23 mouse cellular contexts compared by ENCODE assay signal in the genomic region with DNA sequence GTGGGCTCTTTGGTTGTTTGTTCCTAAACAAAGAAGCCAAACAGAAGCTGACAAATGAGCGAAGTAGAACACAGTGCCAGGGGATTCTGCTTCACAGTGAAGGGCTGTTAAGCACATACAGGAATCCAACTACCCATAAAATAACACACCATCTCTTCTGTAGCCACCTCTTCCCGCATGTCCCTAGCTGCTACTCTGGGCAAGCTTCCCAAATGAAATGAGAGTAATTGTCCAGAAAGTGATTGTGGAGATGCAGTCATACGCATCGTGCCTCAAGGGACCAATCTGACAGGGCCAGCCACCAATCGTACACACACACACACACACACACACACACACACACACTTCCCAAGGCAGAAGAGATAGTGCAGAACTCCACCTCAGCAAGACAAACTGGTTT. TPM values are rescaled to one million over a fixed set of nuclear protein-coding genes. Genes with fewer than 3 reads are reported as not detected.
A peak's percentile ranks its signal among the peaks of the same experiment; 100 is the strongest.
DNase-seq lines count a peak whose midpoint lies in the region; ATAC-seq and TF ChIP-seq lines count a peak whose summit lies in the region.
"Had no signal": no experiment of that assay in that cellular context is flagged by ENCODE, and none has a peak within 500 bp of the region (broad histone marks: within the 10 kb centered on the region; RNA-seq: fewer than 3 reads in every experiment).

No protein-coding gene starts in this region.

- H3K9ac ChIP-seq in hindbrain, embryonic 15.5 days, result no peak overlapping the region
- H3K9ac ChIP-seq in hindbrain, embryonic 12.5 days, result no peak overlapping the region
- H3K9ac ChIP-seq in neural tube, embryonic 13.5 days, result no peak overlapping the region
- H3K9ac ChIP-seq in neural tube, embryonic 14.5 days (replicated peaks; ENCODE audit: low read depth, low read length), result no peak overlapping the region
- H3K9ac ChIP-seq: forebrain, embryonic 13.5 days; forebrain, postnatal 0 days; heart, embryonic 13.5 days had no signal

- H3K4me2 ChIP-seq in hindbrain, embryonic 15.5 days, result no peak overlapping the region
- H3K4me2 ChIP-seq in hindbrain, embryonic 12.5 days (replicated peaks), result no peak overlapping the region
- no peak overlapping the region for H3K4me2 ChIP-seq in neural tube, embryonic 13.5 days
- H3K4me2 ChIP-seq in neural tube, embryonic 14.5 days (ENCODE audit: low read depth, low read length), result no peak overlapping the region
- H3K4me2 ChIP-seq: forebrain, embryonic 13.5 days; heart, embryonic 13.5 days had no signal

- peak; percentile 29 to 36 for DNase-seq in cerebellum, postnatal 10 days
- DNase-seq in cerebellum, adult 2 months, result no peak
- DNase-seq in neural tube, embryonic 10.5 days (ENCODE audit: extremely low spot score, low spot score), result no peak
- no peak for DNase-seq in embryo, embryonic 11 days
- DNase-seq: adrenal gland, postnatal 10 days; B cell, adult 2 months; cerebellum, adult 18-20 months; cerebellum, postnatal 25 days; forebrain, postnatal 0 days; gastrocnemius, postnatal 25 days; heart, adult 11 months; heart, postnatal 36 days had no signal

- TF ChIP-seq POLR2A in cerebellum, adult 2 months (IDR thresholded peaks at IDR 0.05; ENCODE audit: borderline replicate concordance, insufficient read depth, low read length), result no peak

- H3K36me3 ChIP-seq in hindbrain, embryonic 15.5 days, result no peaks in the 10 kb centered on the region
- H3K36me3 ChIP-seq in hindbrain, embryonic 12.5 days, result no peaks in the 10 kb centered on the region
- H3K36me3 ChIP-seq in neural tube, embryonic 13.5 days, result no peaks in the 10 kb centered on the region
- no peaks in the 10 kb centered on the region for H3K36me3 ChIP-seq in neural tube, embryonic 14.5 days (ENCODE audit: control insufficient read depth, insufficient read depth, low read length)
- H3K36me3 ChIP-seq: embryonic facial prominence, embryonic 10.5 days; G1E; heart, embryonic 13.5 days had no signal

- H3K4me1 ChIP-seq in cerebellum, adult 2 months (ENCODE audit: control insufficient read depth, insufficient read depth, low read length), result no peaks in the 10 kb centered on the region
- H3K4me1 ChIP-seq in hindbrain, embryonic 15.5 days (replicated peaks), result no peaks in the 10 kb centered on the region
- H3K4me1 ChIP-seq in hindbrain, embryonic 12.5 days, result no peaks in the 10 kb centered on the region
- 0 out of 2 replicates have a peak, but pooled peaks cover 7% of the 10 kb centered on the region for H3K4me1 ChIP-seq in neural tube, embryonic 13.5 days (replicated peaks)
- no peaks in the 10 kb centered on the region for H3K4me1 ChIP-seq in neural tube, embryonic 14.5 days (ENCODE audit: control insufficient read depth, insufficient read depth, low read length)
- H3K4me1 ChIP-seq: embryonic facial prominence, embryonic 10.5 days; forebrain, embryonic 13.5 days; heart, embryonic 13.5 days had no signal

- no peaks in the 10 kb centered on the region for H3K9me3 ChIP-seq in hindbrain, embryonic 15.5 days
- no peaks in the 10 kb centered on the region for H3K9me3 ChIP-seq in hindbrain, embryonic 12.5 days (replicated peaks)
- H3K9me3 ChIP-seq in neural tube, embryonic 13.5 days, result no peaks in the 10 kb centered on the region
- no peaks in the 10 kb centered on the region for H3K9me3 ChIP-seq in neural tube, embryonic 14.5 days (ENCODE audit: control insufficient read depth, low read length)
- H3K9me3 ChIP-seq: embryonic facial prominence, embryonic 10.5 days; forebrain, embryonic 13.5 days; G1E; heart, embryonic 13.5 days had no signal

- no peaks in the 10 kb centered on the region for H3K27me3 ChIP-seq in cerebellum, adult 2 months (ENCODE audit: control insufficient read depth, insufficient read depth, low read length)
- H3K27me3 ChIP-seq in hindbrain, embryonic 15.5 days, result no peaks in the 10 kb centered on the region
- no peaks in the 10 kb centered on the region for H3K27me3 ChIP-seq in hindbrain, embryonic 12.5 days
- no peaks in the 10 kb centered on the region for H3K27me3 ChIP-seq in neural tube, embryonic 13.5 days
- no peaks in the 10 kb centered on the region for H3K27me3 ChIP-seq in neural tube, embryonic 14.5 days (ENCODE audit: control insufficient read depth, insufficient read depth, low read length)
- H3K27me3 ChIP-seq: forebrain, embryonic 13.5 days; heart, embryonic 13.5 days had no signal

- no peak overlapping the region for H3K27ac ChIP-seq in cerebellum, adult 2 months (ENCODE audit: insufficient read depth, low read length)
- no peak overlapping the region for H3K27ac ChIP-seq in hindbrain, embryonic 15.5 days (replicated peaks)
- no peak overlapping the region for H3K27ac ChIP-seq in hindbrain, embryonic 12.5 days
- no peak overlapping the region for H3K27ac ChIP-seq in neural tube, embryonic 13.5 days (replicated peaks)
- no peak overlapping the region for H3K27ac ChIP-seq in neural tube, embryonic 14.5 days (ENCODE audit: low read depth, low read length)
- H3K27ac ChIP-seq: embryonic facial prominence, embryonic 10.5 days; forebrain, embryonic 13.5 days; heart, embryonic 13.5 days had no signal

- peak; percentile 54 for ATAC-seq in hindbrain, embryonic 15.5 days (ENCODE audit: low FRiP score, low read depth)
- no peak for ATAC-seq in hindbrain, embryonic 12.5 days (ENCODE audit: low FRiP score)
- ATAC-seq in neural tube, embryonic 13.5 days (ENCODE audit: low read depth), result peak; percentile 61; the same call in 1 of the 2 replicates
- ATAC-seq in neural tube, embryonic 14.5 days (ENCODE audit: low read depth), result peak; percentile 73
- ATAC-seq: CD4-positive, CD25-positive, alpha-beta regulatory T cell, adult 4 months; forebrain, embryonic 13.5 days; forebrain, postnatal 0 days; intestine, embryonic 16.5 days had no signal

- WGBS in cerebellum, adult 2 months, result 6% methylated on average over 5 of the region's 5 CpGs
- 63% methylated on average over 5 of the region's 5 CpGs for WGBS in hindbrain, embryonic 15.5 days
- 66% methylated on average over 5 of the region's 5 CpGs for WGBS in hindbrain, embryonic 12.5 days
- 66% methylated on average over 5 of the region's 5 CpGs for WGBS in neural tube, embryonic 13.5 days
- WGBS in neural tube, embryonic 14.5 days, result 52% methylated on average over 5 of the region's 5 CpGs

- no peak for TF ChIP-seq CTCF in cerebellum, adult 2 months (IDR thresholded peaks at IDR 0.05; ENCODE audit: borderline replicate concordance, insufficient read depth, low read depth, low read length)

- no peak overlapping the region for H3K4me3 ChIP-seq in cerebellum, adult 2 months (replicated peaks; ENCODE audit: insufficient read depth, low read depth, low read length)
- H3K4me3 ChIP-seq in hindbrain, embryonic 15.5 days, result no peak overlapping the region
- H3K4me3 ChIP-seq in hindbrain, embryonic 12.5 days, result no peak overlapping the region
- no peak overlapping the region for H3K4me3 ChIP-seq in neural tube, embryonic 13.5 days
- no peak overlapping the region for H3K4me3 ChIP-seq in neural tube, embryonic 14.5 days (ENCODE audit: low read depth, low read length)
- H3K4me3 ChIP-seq: embryonic facial prominence, embryonic 10.5 days; forebrain, embryonic 13.5 days; heart, embryonic 13.5 days had no signal

RNA-seq across cellular contexts. Expression of gene Pkhd1, which starts 27.4 kb away (rescaled TPM):
- polyA plus RNA-seq in cerebellum, adult 2 months (2012; rRNA removed), result 0.02 TPM in 2 replicates
- 0.01 and 0.03 TPM in 2 replicates for polyA plus RNA-seq in hindbrain, embryonic 15.5 days (2015; fragmentation: Nextera tagmentation; extraction: Ambion mirVana)
- polyA plus RNA-seq in hindbrain, embryonic 12.5 days (2016; fragmentation: Nextera tagmentation; extraction: Ambion mirVana), result 0.01 TPM in 1 of 2 replicates, not detected in the other
- polyA plus RNA-seq in neural tube, embryonic 13.5 days (2015; fragmentation: Nextera tagmentation; extraction: Ambion mirVana), result 0.03 TPM in 1 of 2 replicates, not detected in the other
- 0.04 TPM in 1 of 2 replicates, not detected in the other for polyA plus RNA-seq in neural tube, embryonic 14.5 days (2014; fragmentation: Nextera tagmentation; extraction: Ambion mirVana)
- polyA plus RNA-seq: CD4-positive, CD25-positive, alpha-beta regulatory T cell, adult 4 months; forebrain, embryonic 13.5 days; G1E; heart, embryonic 13.5 days; heart, postnatal 0 days had no signal

Comparison
In these comparisons a context has a peak if more than half of its experiments do, and no peak if none do; other contexts are left out.
1. DNase-seq: peak in cerebellum, postnatal 10 days (2 of 2); none in cerebellum, adult 2 months (0 of 2), neural tube, embryonic 10.5 days (single experiment) and embryo, embryonic 11 days (single experiment).